Mouse (Mus musculus): ENCODE measurements around the gene Treh. TPM values are rescaled to one million over a fixed set of nuclear protein-coding genes. Genes with fewer than 3 reads are reported as not detected.

Treh gene
- polyA plus RNA-seq, 1 experiment from 2014 or later, result not detected

- no peaks in the 10 kb centered on the region for H3K27me3 ChIP-seq
- H3K9ac ChIP-seq, result peak overlapping the region; percentile 95
- H3K4me2 ChIP-seq (replicated peaks), result peak overlapping the region; percentile 90
- H3K4me3 ChIP-seq, result peak overlapping the region; percentile 79
- peak; percentile 24 for ATAC-seq (ENCODE audit: low FRiP score)
- peaks cover 24% of the 10 kb centered on the region for H3K36me3 ChIP-seq
- no peaks in the 10 kb centered on the region for H3K9me3 ChIP-seq (replicated peaks)
- peaks cover 59% of the 10 kb centered on the region for H3K4me1 ChIP-seq
- peak overlapping the region; percentile 88 for H3K27ac ChIP-seq
- WGBS, result 20% methylated on average over 9 of the region's 9 CpGs
Measured at GRCm38 (mm10) chr9:44720358-44721153, 47.5 kb downstream of the Treh start.

- Histone ChIP-seq H3K4me1 (peaks cover 66% of the 10 kb centered on the region), H3K36me3 (peaks cover 16% of the 10 kb centered on the region), H3K4me3 (peak overlapping the region; percentile 79), H3K9me3 (replicated peaks) (no peaks in the 10 kb centered on the region), H3K9ac (peak overlapping the region; percentile 95), H3K27ac (peak overlapping the region; percentile 88), H3K4me2 (replicated peaks) (peak overlapping the region; percentile 90), H3K27me3 (no peaks in the 10 kb centered on the region)
- ATAC-seq (ENCODE audit: low FRiP score), result peak; percentile 82
- 1% methylated on average over 38 of the region's 40 CpGs for WGBS
Measured at GRCm38 (mm10) chr9:44721154-44721876, 48.3 kb downstream of the Treh start.

GRCm38 (mm10) chr9:44721877-44722186 is 48.8 kb downstream of the Treh start:
- H3K9ac ChIP-seq, result no peak overlapping the region
- peak overlapping the region; percentile 88 for H3K27ac ChIP-seq
- H3K4me3 ChIP-seq, result no peak overlapping the region
- H3K36me3 ChIP-seq, result peaks cover 11% of the 10 kb centered on the region
- WGBS, result 79% methylated on average over 3 of the region's 3 CpGs
- H3K27me3 ChIP-seq, result no peaks in the 10 kb centered on the region
- peak; percentile 4 for ATAC-seq (ENCODE audit: low FRiP score)
- H3K4me2 ChIP-seq (replicated peaks), result peak overlapping the region; percentile 90
- H3K9me3 ChIP-seq (replicated peaks), result no peaks in the 10 kb centered on the region
- peaks cover 71% of the 10 kb centered on the region for H3K4me1 ChIP-seq

- no peak overlapping the region; the same call in 1 of the 2 replicates for H3K9ac ChIP-seq
- H3K4me3 ChIP-seq, result no peak overlapping the region
- H3K36me3 ChIP-seq, result peaks cover 7% of the 10 kb centered on the region
- H3K4me1 ChIP-seq, result peaks cover 76% of the 10 kb centered on the region
- 0 out of 2 replicates have a peak, but pooled peaks have one; percentile 15 for ATAC-seq (ENCODE audit: low FRiP score)
- H3K27me3 ChIP-seq, result no peaks in the 10 kb centered on the region
- peak overlapping the region; percentile 86 for H3K27ac ChIP-seq
- H3K4me2 ChIP-seq (replicated peaks), result no peak overlapping the region
- no peaks in the 10 kb centered on the region for H3K9me3 ChIP-seq (replicated peaks)
- 55% methylated on average over 7 of the region's 7 CpGs for WGBS
Measured at GRCm38 (mm10) chr9:44722575-44722974, 49.5 kb downstream of the Treh start.

- ATAC-seq (ENCODE audit: low FRiP score), result no peak
- Histone ChIP-seq H3K36me3 (peaks cover 3% of the 10 kb centered on the region; the same call in 1 of the 2 replicates), H3K9me3 (replicated peaks) (no peaks in the 10 kb centered on the region), H3K27me3 (no peaks in the 10 kb centered on the region), H3K27ac (peak overlapping the region; percentile 86), H3K4me2 (replicated peaks) (no peak overlapping the region), H3K4me1 (peaks cover 74% of the 10 kb centered on the region), H3K9ac (no peak overlapping the region; the same call in 1 of the 2 replicates), H3K4me3 (no peak overlapping the region)
- 39% methylated on average over 7 of the region's 7 CpGs for WGBS
Measured at GRCm38 (mm10) chr9:44723008-44723407, 50.0 kb downstream of the Treh start.

- H3K27ac ChIP-seq, result peak overlapping the region; percentile 86
- H3K4me2 ChIP-seq (replicated peaks), result no peak overlapping the region
- H3K27me3 ChIP-seq, result no peaks in the 10 kb centered on the region
- no peaks in the 10 kb centered on the region for H3K36me3 ChIP-seq
- H3K4me3 ChIP-seq, result no peak overlapping the region
- H3K9ac ChIP-seq, result no peak overlapping the region
- ATAC-seq (ENCODE audit: low FRiP score), result no peak
- no peaks in the 10 kb centered on the region for H3K9me3 ChIP-seq (replicated peaks)
- H3K4me1 ChIP-seq, result peaks cover 74% of the 10 kb centered on the region
- 64% methylated on average over 11 of the region's 11 CpGs for WGBS
Measured at GRCm38 (mm10) chr9:44723521-44724041, 50.5 kb downstream of the Treh start.

- 46% methylated on average over 6 of the region's 6 CpGs for WGBS
- H3K4me1 ChIP-seq, result peaks cover 72% of the 10 kb centered on the region
- H3K4me2 ChIP-seq (replicated peaks), result no peak overlapping the region; the same call in 1 of the 2 replicates
- no peaks in the 10 kb centered on the region for H3K9me3 ChIP-seq (replicated peaks)
- H3K4me3 ChIP-seq, result no peak overlapping the region
- no peaks in the 10 kb centered on the region for H3K36me3 ChIP-seq
- H3K27me3 ChIP-seq, result no peaks in the 10 kb centered on the region
- peak overlapping the region; percentile 86 for H3K27ac ChIP-seq
- H3K9ac ChIP-seq, result no peak overlapping the region
- peak; percentile 6; the same call in 1 of the 2 replicates for ATAC-seq (ENCODE audit: low FRiP score)
Measured at GRCm38 (mm10) chr9:44724223-44724622, 51.2 kb downstream of the Treh start.

- Histone ChIP-seq H3K27me3 (no peaks in the 10 kb centered on the region), H3K9ac (peak overlapping the region; percentile 8; the same call in 1 of the 2 replicates), H3K4me2 (replicated peaks) (no peak overlapping the region; the same call in 1 of the 2 replicates), H3K36me3 (no peaks in the 10 kb centered on the region), H3K4me3 (no peak overlapping the region), H3K27ac (peak overlapping the region; percentile 86), H3K9me3 (replicated peaks) (no peaks in the 10 kb centered on the region), H3K4me1 (peaks cover 67% of the 10 kb centered on the region)
- no peak for ATAC-seq (ENCODE audit: low FRiP score)
- 47% methylated on average over 2 of the region's 2 CpGs for WGBS
Measured at GRCm38 (mm10) chr9:44724665-44725064, 51.6 kb downstream of the Treh start.

GRCm38 (mm10) chr9:44726431-44727146 is 53.6 kb downstream of the Treh start:
- WGBS, result 40% methylated on average over 10 of the region's 10 CpGs
- H3K27me3 ChIP-seq, result no peaks in the 10 kb centered on the region
- peak overlapping the region; percentile 12; the same call in 1 of the 2 replicates for H3K27ac ChIP-seq
- H3K36me3 ChIP-seq, result no peaks in the 10 kb centered on the region
- H3K4me3 ChIP-seq, result no peak overlapping the region
- H3K4me1 ChIP-seq, result peaks cover 54% of the 10 kb centered on the region
- H3K9ac ChIP-seq, result no peak overlapping the region
- H3K4me2 ChIP-seq (replicated peaks), result no peak overlapping the region
- H3K9me3 ChIP-seq (replicated peaks), result no peaks in the 10 kb centered on the region
- ATAC-seq (ENCODE audit: low FRiP score), result peak; percentile 26; the same call in 1 of the 2 replicates

GRCm38 (mm10) chr9:44727441-44727840 is 54.4 kb downstream of the Treh start:
- no peak for ATAC-seq (ENCODE audit: low FRiP score)
- no peaks in the 10 kb centered on the region for H3K36me3 ChIP-seq
- H3K27me3 ChIP-seq, result peaks cover 4% of the 10 kb centered on the region
- H3K9me3 ChIP-seq (replicated peaks), result no peaks in the 10 kb centered on the region
- H3K4me1 ChIP-seq, result peaks cover 50% of the 10 kb centered on the region
- no peak overlapping the region for H3K9ac ChIP-seq
- H3K4me3 ChIP-seq, result no peak overlapping the region
- H3K27ac ChIP-seq, result no peak overlapping the region
- no peak overlapping the region for H3K4me2 ChIP-seq (replicated peaks)
- 68% methylated on average over 5 of the region's 5 CpGs for WGBS

GRCm38 (mm10) chr9:44732130-44732549 is 59.1 kb downstream of the Treh start:
- Histone ChIP-seq H3K4me3 (no peak overlapping the region), H3K4me2 (replicated peaks) (peak overlapping the region; percentile 94; the same call in 1 of the 2 replicates), H3K36me3 (no peaks in the 10 kb centered on the region), H3K9ac (no peak overlapping the region), H3K27ac (no peak overlapping the region), H3K27me3 (peaks cover 23% of the 10 kb centered on the region), H3K4me1 (peaks cover 35% of the 10 kb centered on the region), H3K9me3 (replicated peaks) (no peaks in the 10 kb centered on the region)
- ATAC-seq (ENCODE audit: low FRiP score), result no peak
- 72% methylated on average over 5 of the region's 5 CpGs for WGBS
